Mouse (Mus musculus) heart, adult 2 months (tissue): ENCODE results near the gene Mdga2. TPM values are rescaled to one million over a fixed set of nuclear protein-coding genes. Genes with fewer than 3 reads are reported as not detected.

ENCODE experiments used
- DNase-seq, 2 experiments: peaks; one replicate each; pipeline ENCODE4 v3.0.0; 2021
- H3K27ac ChIP-seq: fragments of 200-600 bp; 2 replicates; pipeline ENCODE4 v1.8.1; 2022
- H3K27me3 ChIP-seq: fragments of 200-500 bp; 2 replicates; pipeline ENCODE4 v1.6.1; 2012; ENCODE audit warnings: mild to moderate bottlenecking, low read length, inconsistent platforms, mixed read lengths; ENCODE audit not compliant: control insufficient read depth, insufficient read depth
- H3K36me3 ChIP-seq: fragments of 200-500 bp; 2 replicates; pipeline ENCODE4 v1.6.1; 2012; ENCODE audit warnings: low read length, inconsistent platforms; ENCODE audit not compliant: control insufficient read depth, insufficient read depth
- H3K4me1 ChIP-seq: fragments of 200-500 bp; 2 replicates; pipeline ENCODE4 v1.6.1; 2011; ENCODE audit warnings: low read length; ENCODE audit not compliant: control insufficient read depth, insufficient read depth
- H3K4me3 ChIP-seq: fragments of 200-600 bp; 2 replicates; pipeline ENCODE4 v1.8.1; 2022
- H3K79me2 ChIP-seq: fragments of 200-500 bp; replicated peaks from 2 replicates; pipeline ENCODE4 v1.6.1; 2012; ENCODE audit warnings: mild to moderate bottlenecking, inconsistent platforms, low read length, moderate library complexity, mixed read lengths; ENCODE audit not compliant: control insufficient read depth, insufficient read depth
- H3K9ac ChIP-seq: fragments of 200-500 bp; 2 replicates; pipeline ENCODE4 v1.6.1; 2012; ENCODE audit warnings: low read depth, mild to moderate bottlenecking, control low read depth, inconsistent platforms, low read length, mixed read lengths
- CTCF ChIP-seq: fragments of 200-600 bp; IDR thresholded peaks from 2 replicates; pipeline ENCODE4 v1.8.1; 2022; ENCODE audit warnings: antibody characterized with exemption, mild to moderate bottlenecking, moderate library complexity
- EP300 ChIP-seq: fragments of 200-500 bp; IDR thresholded peaks from 2 replicates; pipeline ENCODE4 v1.6.1; 2011; ENCODE audit warnings: low read depth, low read length, control low read depth; ENCODE audit not compliant: insufficient read depth
- POLR2A ChIP-seq: fragments of 200-500 bp; IDR thresholded peaks from 2 replicates; pipeline ENCODE4 v1.6.1; 2011; ENCODE audit warnings: mild to moderate bottlenecking, low read depth, low read length, control low read depth; ENCODE audit not compliant: insufficient read depth
- WGBS: fragments of 180-500 bp; shearing (Covaris S2); methylation state at CpG from one replicate; pipeline ENCODE4 v1.1.7; 2018; 5-methylcytosine and 5-hydroxymethylcytosine counted together
- intact Hi-C: fragments of 180-260 bp; cut with DNase I; formaldehyde crosslinking; loops from one replicate; pipeline ENCODE4 v1.15.1; 2025
- polyA plus RNA-seq: library from polyadenylated mRNA; depleted of rRNA; stranded (reverse); fragments of >200 nt; gene quantifications from 2 replicates; pipeline ENCODE4 v1.2.3, GENCODE M21; 2012
- total RNA-seq, 2 experiments: library from RNA; stranded (reverse); gene quantifications; 2 replicates each; pipeline ENCODE4 v1.2.3; 2021

Gene Mdga2
- total and polyA plus RNA-seq, 3 experiments = 0.37 to 0.52 (median 0.52) TPM

DNA sequence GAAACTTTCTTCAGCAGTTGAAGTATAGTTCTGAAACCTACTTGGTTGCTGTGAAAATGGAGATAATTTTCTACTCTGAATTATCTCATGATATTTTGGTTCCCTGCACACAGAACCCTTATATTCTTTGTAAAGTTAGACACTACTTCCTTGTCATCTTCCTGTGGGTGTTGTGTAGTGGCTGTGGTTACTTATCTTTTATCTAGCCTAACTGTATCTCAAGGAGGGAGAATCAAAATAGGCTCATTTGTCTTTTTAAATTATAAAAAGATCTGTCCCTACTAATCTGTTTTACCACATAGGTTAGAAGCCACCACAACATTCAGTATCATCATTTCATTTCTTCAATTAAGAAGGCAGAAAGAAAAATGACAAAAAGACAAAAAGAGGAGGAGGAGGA, 127.9 kb downstream of the Mdga2 start:
- no peak overlapping the region for H3K9ac ChIP-seq
- H3K27ac ChIP-seq = no peak overlapping the region
- no peaks in the 10 kb centered on the region for H3K79me2 ChIP-seq
- no peaks in the 10 kb centered on the region for H3K36me3 ChIP-seq
- intact Hi-C loops = no loop called here
- no peak overlapping the region for H3K4me3 ChIP-seq
- TF ChIP-seq POLR2A (no peak), CTCF (no peak), EP300 (no peak)
- no peak for DNase-seq
- H3K4me1 ChIP-seq = no peaks in the 10 kb centered on the region
- H3K27me3 ChIP-seq = no peaks in the 10 kb centered on the region

GRCm38 (mm10) chr12:67090420-67090965, 131.9 kb downstream of the Mdga2 start:
- no peaks in the 10 kb centered on the region for H3K27me3 ChIP-seq
- intact Hi-C loops = no loop called here
- TF ChIP-seq CTCF (no peak), POLR2A (no peak), EP300 (no peak)
- H3K4me3 ChIP-seq = no peak overlapping the region
- DNase-seq = no peak
- no peaks in the 10 kb centered on the region for H3K79me2 ChIP-seq
- H3K36me3 ChIP-seq = no peaks in the 10 kb centered on the region
- 33% methylated on average over 2 of the region's 2 CpGs for WGBS
- H3K9ac ChIP-seq = no peak overlapping the region
- no peak overlapping the region for H3K27ac ChIP-seq
- no peaks in the 10 kb centered on the region for H3K4me1 ChIP-seq

DNA sequence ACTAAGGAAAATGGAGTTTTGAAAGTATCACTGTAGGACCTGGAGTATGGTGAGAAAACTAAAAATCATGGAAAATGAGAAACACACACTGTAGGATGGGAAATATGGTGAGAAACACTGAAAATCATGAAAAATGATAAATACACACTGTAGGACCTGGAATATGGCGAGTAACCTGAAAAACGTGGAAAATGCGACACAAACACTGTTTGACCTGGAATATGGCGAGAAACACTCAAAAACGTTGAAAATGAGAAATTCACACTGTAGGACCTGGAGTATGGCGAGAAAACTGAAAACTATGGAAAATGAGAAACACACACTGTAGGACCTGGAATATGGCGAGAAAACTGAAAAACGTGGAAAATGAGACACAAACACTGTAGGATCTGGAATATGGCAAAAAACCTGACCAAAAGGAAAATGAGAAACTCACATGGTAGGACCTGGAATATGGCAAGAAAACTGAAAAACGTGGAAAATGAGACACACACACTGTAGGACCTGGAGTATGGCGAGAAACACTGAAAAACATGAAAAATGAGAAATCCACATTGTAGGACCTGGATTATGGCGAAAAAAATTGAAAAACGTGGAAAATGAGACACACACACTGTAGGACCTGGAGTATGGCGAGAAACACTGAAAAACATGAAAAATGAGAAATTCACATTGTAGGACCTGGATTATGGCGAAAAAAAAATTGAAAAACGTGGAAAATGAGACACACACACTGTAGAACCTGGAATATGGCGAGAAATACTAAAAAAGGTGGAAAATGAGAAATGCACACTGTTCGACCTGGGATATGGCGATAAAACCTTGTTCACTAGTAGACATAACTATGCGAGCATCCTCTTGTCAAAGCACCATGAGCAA, 163.0 kb downstream of the Mdga2 start:
- H3K79me2 ChIP-seq = no peaks in the 10 kb centered on the region
- H3K9ac ChIP-seq = no peak overlapping the region
- H3K27me3 ChIP-seq = no peaks in the 10 kb centered on the region
- H3K27ac ChIP-seq = no peak overlapping the region
- no peak for DNase-seq
- H3K4me3 ChIP-seq = no peak overlapping the region
- intact Hi-C loops = no loop called here
- no peaks in the 10 kb centered on the region for H3K4me1 ChIP-seq
- H3K36me3 ChIP-seq = no peaks in the 10 kb centered on the region
- WGBS = 52% methylated on average over 19 of the region's 19 CpGs
- TF ChIP-seq POLR2A = no peak
- TF ChIP-seq EP300 = no peak
- TF ChIP-seq CTCF = no peak

DNA sequence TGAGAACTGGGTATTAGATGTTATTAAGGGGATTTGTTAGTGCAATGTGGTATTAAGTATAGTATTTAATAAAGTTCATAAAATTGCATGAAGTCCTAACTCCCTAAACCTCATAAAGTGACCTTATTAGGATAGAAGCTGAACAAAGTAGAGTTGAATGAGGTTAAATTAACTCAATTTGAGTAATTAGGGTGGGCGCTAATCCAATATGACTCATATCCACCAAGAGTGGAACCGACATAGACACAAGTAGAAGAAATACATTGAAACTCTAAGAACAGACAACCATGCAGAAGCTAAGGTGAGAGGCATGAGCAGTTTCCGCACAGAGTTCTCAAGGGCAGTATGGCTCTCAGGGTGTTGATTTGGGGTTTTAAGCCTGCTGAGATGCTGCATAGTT, 165.7 kb downstream of the Mdga2 start:
- no peaks in the 10 kb centered on the region for H3K4me1 ChIP-seq
- H3K36me3 ChIP-seq = no peaks in the 10 kb centered on the region
- intact Hi-C loops = no loop called here
- no peak for DNase-seq
- no peak overlapping the region for H3K9ac ChIP-seq
- WGBS = 84% methylated on average over 3 of the region's 3 CpGs
- H3K27ac ChIP-seq = no peak overlapping the region
- TF ChIP-seq POLR2A (no peak), CTCF (no peak), EP300 (no peak)
- H3K79me2 ChIP-seq = no peaks in the 10 kb centered on the region
- H3K4me3 ChIP-seq = no peak overlapping the region
- no peaks in the 10 kb centered on the region for H3K27me3 ChIP-seq

- Histone ChIP-seq H3K4me1 (no peaks in the 10 kb centered on the region), H3K27me3 (no peaks in the 10 kb centered on the region), H3K9ac (no peak overlapping the region), H3K79me2 (no peaks in the 10 kb centered on the region), H3K27ac (no peak overlapping the region), H3K4me3 (no peak overlapping the region), H3K36me3 (no peaks in the 10 kb centered on the region)
- 76% methylated on average over 8 of the region's 8 CpGs for WGBS
- no peak for DNase-seq
- intact Hi-C loops = no loop called here
- TF ChIP-seq POLR2A = no peak
- no peak for TF ChIP-seq CTCF
- TF ChIP-seq EP300 = no peak
Observed at GRCm38 (mm10) chr12:67045099-67045750, 177.1 kb downstream of the Mdga2 start.

DNA sequence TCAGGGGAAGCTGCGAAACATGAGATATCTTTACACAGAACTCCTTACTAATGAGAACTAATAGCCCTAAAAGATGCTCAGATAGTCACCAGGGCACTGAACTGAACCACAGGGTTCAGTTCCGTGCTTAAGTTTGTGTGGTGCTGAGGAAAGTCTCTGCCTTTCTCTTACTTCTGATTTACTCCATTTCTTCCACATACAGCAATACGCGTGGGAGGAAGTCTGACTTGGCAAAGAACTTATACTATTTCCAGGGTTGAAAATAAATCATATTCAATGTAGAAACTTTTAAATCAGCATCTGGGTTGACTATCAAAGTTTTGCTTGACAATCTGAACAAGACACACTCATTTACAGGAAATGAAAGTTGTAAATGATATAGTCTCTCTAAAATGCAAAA, 180.5 kb downstream of the Mdga2 start:
- 68% methylated on average over 4 of the region's 4 CpGs for WGBS
- Histone ChIP-seq H3K36me3 (no peaks in the 10 kb centered on the region), H3K4me3 (no peak overlapping the region), H3K4me1 (no peaks in the 10 kb centered on the region), H3K9ac (no peak overlapping the region), H3K27ac (no peak overlapping the region), H3K27me3 (no peaks in the 10 kb centered on the region), H3K79me2 (no peaks in the 10 kb centered on the region)
- intact Hi-C loops = no loop called here
- no peak for DNase-seq
- no peak for TF ChIP-seq EP300
- TF ChIP-seq POLR2A = no peak
- no peak for TF ChIP-seq CTCF
